Mouse (Mus musculus) liver, embryonic 14.5 days (tissue): ENCODE measurements around the gene Wdr89. TPM values are rescaled to one million over a fixed set of nuclear protein-coding genes. Genes with fewer than 3 reads are reported as not detected.

Source experiments
- ATAC-seq: fragments of 200-750 bp; cut with Nextera tagmentation; 2 replicates; pipeline ENCODE4 v1.8.0; 2017; ENCODE audit warnings: moderate number of reproducible peaks, mild to moderate bottlenecking, moderate library complexity; ENCODE audit not compliant: insufficient read depth
- DNase-seq, 3 experiments: peaks; one replicate each; pipeline ENCODE4 v3.0.0-alpha.2; 2012 to 2013; ENCODE audit warnings: low read depth in 3 of 3, low spot score in 3 of 3
- H3K27ac ChIP-seq: fragments of 300-500 bp; sonication (generic); 2 replicates; pipeline ENCODE4 v1.5.1; 2014; ENCODE audit warnings: moderate library complexity, mild to moderate bottlenecking, control low read depth, inconsistent platforms
- H3K27me3 ChIP-seq: fragments of 300-500 bp; sonication (generic); 2 replicates; pipeline ENCODE4 v1.6.1; 2014; ENCODE audit warnings: mild to moderate bottlenecking, low read length, moderate library complexity; ENCODE audit not compliant: control insufficient read depth, insufficient read depth
- H3K36me3 ChIP-seq: fragments of 300-500 bp; sonication (generic); replicated peaks from 2 replicates; pipeline ENCODE4 v1.6.1; 2014; ENCODE audit warnings: low read depth; ENCODE audit not compliant: control insufficient read depth, insufficient read depth
- H3K4me1 ChIP-seq, 2 experiments: fragments of 200-500 bp in 1 of 2; fragments of 300-500 bp in 1 of 2; sonication (generic) in 1 of 2; replicated peaks; 2 replicates each; pipeline ENCODE4 v1.6.1; 2012 to 2014; ENCODE audit warnings: antibody characterized with exemption in 1 of 2, inconsistent platforms in 1 of 2, low read length in 1 of 2; ENCODE audit not compliant: control insufficient read depth in 2 of 2, insufficient read depth in 2 of 2
- H3K4me2 ChIP-seq: fragments of 300-500 bp; sonication (generic); 2 replicates; pipeline ENCODE4 v1.6.1; 2014; ENCODE audit warnings: low read depth, mild to moderate bottlenecking, control low read depth, moderate library complexity
- H3K4me3 ChIP-seq, 2 experiments: fragments of 200-500 bp in 1 of 2; fragments of 300-500 bp in 1 of 2; sonication (generic) in 1 of 2; 2 replicates each; pipeline ENCODE4 v1.5.1; 2012 to 2014; ENCODE audit warnings: low read depth in 2 of 2, low read length in 2 of 2, mild to moderate bottlenecking in 2 of 2, control low read depth in 1 of 2, inconsistent platforms in 1 of 2, moderate library complexity in 1 of 2; ENCODE audit not compliant: insufficient read depth in 1 of 2
- H3K9ac ChIP-seq: fragments of 300-500 bp; sonication (generic); replicated peaks from 2 replicates; pipeline ENCODE4 v1.6.1; 2014; ENCODE audit warnings: mild to moderate bottlenecking, control low read depth, moderate library complexity
- H3K9me3 ChIP-seq: fragments of 300-500 bp; sonication (generic); 2 replicates; pipeline ENCODE4 v1.6.1; 2016; ENCODE audit warnings: low read length, mixed read lengths; ENCODE audit not compliant: control insufficient read depth
- CTCF ChIP-seq: IDR thresholded peaks from 2 replicates; pipeline ENCODE4 v1.5.1; 2016; ENCODE audit warnings: antibody characterized with exemption, low read depth, control low read depth
- EP300 ChIP-seq: IDR thresholded peaks from 2 replicates; pipeline ENCODE4 v1.6.1; 2016; ENCODE audit warnings: antibody characterized with exemption, low read depth
- WGBS: fragments of 180-500 bp; shearing (Covaris S2); extraction: QIAGEN DNeasy Blood & Tissue Kit; methylation state at CpG from one replicate; pipeline ENCODE4 v1.1.7; 2014; ENCODE audit not compliant: insufficient replicate concordance; 5-methylcytosine and 5-hydroxymethylcytosine counted together
- polyA plus RNA-seq, 2 experiments: library from polyadenylated mRNA; depleted of rRNA in 1 of 2; stranded (reverse) in 1 of 2; unstranded in 1 of 2; fragments of >200 nt; fragmentation: Nextera tagmentation in 1 of 2; extraction: Ambion mirVana in 1 of 2; gene quantifications; 2 replicates each; pipeline versions ENCODE4 v1.2.1 to v1.2.3; 2012 to 2014

Gene Wdr89
- polyA plus RNA-seq, 2 experiments, result 5.3 to 5.5 TPM

DNA sequence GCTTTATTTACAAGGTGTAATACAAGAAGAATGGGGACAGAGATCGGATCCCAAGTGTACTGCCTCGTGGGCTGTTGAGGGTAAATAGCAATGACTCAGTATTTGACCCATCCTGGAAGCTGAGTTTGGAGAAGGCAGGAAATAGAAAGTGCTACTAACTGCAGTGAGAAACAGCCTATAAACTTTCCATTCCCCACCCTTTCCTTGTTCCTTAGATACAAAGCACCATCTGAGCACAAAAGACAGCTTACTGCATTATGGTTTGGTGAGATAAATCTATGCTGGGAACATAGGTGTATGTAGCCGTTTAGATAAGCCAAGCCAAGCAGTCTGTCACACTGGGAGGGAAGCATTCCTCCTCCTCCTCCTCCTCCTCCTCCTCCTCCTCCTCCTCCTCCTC, 46.5 kb downstream of the Wdr89 start:
- peaks cover 2 to 12% of the 10 kb centered on the region in 2 experiments; a peak in 3 of 4 replicates for H3K4me1 ChIP-seq
- 27% methylated on average over 3 of the region's 3 CpGs for WGBS
- TF ChIP-seq EP300, result peak; percentile 78
- no peak for TF ChIP-seq CTCF
- ATAC-seq (peak; percentile 93), DNase-seq (peak in 2 of 3 experiments; percentile 37 to 42)
- H3K9me3 ChIP-seq, result no peaks in the 10 kb centered on the region
- H3K27me3 ChIP-seq, result no peaks in the 10 kb centered on the region
- H3K4me3 ChIP-seq, result no peak overlapping the region
- no peaks in the 10 kb centered on the region for H3K36me3 ChIP-seq
- no peak overlapping the region for H3K9ac ChIP-seq
- H3K4me2 ChIP-seq, result peak overlapping the region; percentile 28; the same call in 1 of the 2 replicates
- H3K27ac ChIP-seq, result no peak overlapping the region

DNA sequence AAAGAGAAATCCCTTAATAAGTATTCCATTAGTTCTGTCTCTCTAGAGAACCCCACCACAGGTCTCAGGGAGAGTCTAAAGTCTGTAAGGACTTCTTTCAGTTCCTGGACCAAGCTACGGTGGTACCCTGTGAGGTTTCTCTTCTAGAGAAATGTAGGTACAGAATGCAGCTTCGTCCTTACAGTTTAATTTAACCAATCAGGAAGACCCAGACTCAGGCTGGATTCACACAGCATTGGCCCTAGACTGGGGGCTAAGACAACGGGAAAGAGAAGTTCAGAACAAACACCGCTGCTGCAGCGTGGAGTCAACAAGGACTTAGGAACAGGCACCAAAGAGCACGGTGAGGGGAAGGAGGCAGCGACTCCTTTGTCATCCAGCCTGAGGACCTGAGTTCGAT, 52.5 kb downstream of the Wdr89 start:
- ATAC-seq (no peak), DNase-seq (no peak)
- no peaks in the 10 kb centered on the region for H3K4me1 ChIP-seq
- TF ChIP-seq EP300 (no peak), CTCF (no peak)
- WGBS, result 42% methylated on average over 8 of the region's 8 CpGs
- H3K27me3 ChIP-seq, result no peaks in the 10 kb centered on the region; the same call in 1 of the 2 replicates
- no peaks in the 10 kb centered on the region for H3K36me3 ChIP-seq
- no peak overlapping the region for H3K27ac ChIP-seq
- no peak overlapping the region for H3K4me3 ChIP-seq
- H3K9me3 ChIP-seq, result no peaks in the 10 kb centered on the region
- no peak overlapping the region for H3K9ac ChIP-seq
- H3K4me2 ChIP-seq, result no peak overlapping the region

DNA sequence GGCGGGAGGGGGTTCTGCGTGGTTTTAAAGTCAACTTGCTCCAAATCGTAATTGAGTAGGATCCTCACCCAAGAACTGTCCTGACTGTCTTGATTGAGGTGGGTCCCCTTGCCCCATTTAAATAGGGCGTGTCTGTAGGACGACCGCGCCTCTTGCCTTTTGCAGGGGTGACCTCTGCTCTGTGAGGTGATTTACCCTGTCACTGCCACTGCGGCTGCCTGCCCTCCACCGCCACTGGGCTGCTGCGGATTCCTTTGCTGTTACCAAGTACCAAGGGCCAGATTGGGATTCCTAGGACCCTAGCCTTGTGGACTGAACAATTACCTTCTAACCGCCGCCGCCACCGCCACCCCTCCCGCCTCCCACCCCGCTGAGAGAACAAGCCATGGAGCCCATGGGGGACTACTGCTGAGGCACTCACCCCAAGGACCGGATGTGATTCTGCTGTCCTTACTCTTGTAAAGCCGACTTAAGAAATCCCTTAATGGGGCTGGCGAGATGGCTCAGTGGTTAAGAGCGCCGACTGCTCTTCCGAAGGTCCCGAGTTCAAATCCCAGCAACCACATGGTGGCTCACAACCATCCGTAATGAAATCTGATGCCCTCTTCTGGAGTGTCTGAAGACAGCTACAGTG, 53.1 kb downstream of the Wdr89 start:
- no peak for TF ChIP-seq CTCF
- no peak for TF ChIP-seq EP300
- WGBS, result 11% methylated on average over 23 of the region's 24 CpGs

DNA sequence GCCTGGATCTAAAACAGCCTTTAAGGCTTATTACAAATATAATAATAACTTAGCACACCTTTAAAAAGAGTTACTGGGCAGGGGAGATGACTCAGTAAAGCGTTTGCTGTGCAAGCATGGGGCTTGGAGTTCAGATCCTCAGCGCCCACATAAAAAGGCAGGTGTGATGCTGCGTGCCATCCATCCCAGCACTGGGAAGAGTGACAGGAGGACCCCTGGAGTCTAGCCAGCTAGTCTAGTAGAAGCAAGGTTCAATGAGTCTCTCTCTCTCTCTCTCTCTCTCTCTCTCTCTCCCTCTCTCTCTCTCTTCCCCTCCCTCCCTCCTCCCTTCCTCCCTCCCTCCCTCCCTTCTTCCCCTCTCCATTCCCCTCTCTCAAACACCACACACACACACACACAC, 53.8 kb downstream of the Wdr89 start:
- ATAC-seq (no peak), DNase-seq (no peak)
- Histone ChIP-seq H3K36me3 (no peaks in the 10 kb centered on the region), H3K27me3 (no peaks in the 10 kb centered on the region; the same call in 1 of the 2 replicates), H3K9me3 (no peaks in the 10 kb centered on the region), H3K4me2 (no peak overlapping the region), H3K4me3 (no peak overlapping the region), H3K9ac (no peak overlapping the region), H3K27ac (no peak overlapping the region), H3K4me1 (no peaks in the 10 kb centered on the region)
- 45% methylated on average over 3 of the region's 3 CpGs for WGBS
- no peak for TF ChIP-seq CTCF
- no peak for TF ChIP-seq EP300

More for the DNA sequence above, 53.1 kb downstream of the Wdr89 start:
- Histone ChIP-seq H3K36me3 (no peaks in the 10 kb centered on the region), H3K9ac (no peak overlapping the region), H3K4me1 (no peaks in the 10 kb centered on the region), H3K9me3 (no peaks in the 10 kb centered on the region), H3K4me3 (peak overlapping the region in 1 of 2 experiments; percentile 29; a peak in 1 of 4 replicates), H3K27me3 (no peaks in the 10 kb centered on the region; the same call in 1 of the 2 replicates), H3K4me2 (peak overlapping the region; percentile 41), H3K27ac (no peak overlapping the region)
- ATAC-seq (peak; percentile 41; the same call in 1 of the 2 replicates), DNase-seq (no peak)

- 61% methylated on average over 7 of the region's 7 CpGs for WGBS
- DNase-seq (no peak), ATAC-seq (no peak)
- Histone ChIP-seq H3K4me3 (no peak overlapping the region), H3K27ac (no peak overlapping the region), H3K9ac (no peak overlapping the region), H3K4me2 (no peak overlapping the region), H3K4me1 (no peaks in the 10 kb centered on the region), H3K27me3 (no peaks in the 10 kb centered on the region; the same call in 1 of the 2 replicates), H3K36me3 (no peaks in the 10 kb centered on the region), H3K9me3 (no peaks in the 10 kb centered on the region)
- TF ChIP-seq CTCF (no peak), EP300 (no peak)
These were observed 56.6 kb downstream of the Wdr89 start for GRCm38 (mm10) chr12:75612711-75613110.
